Mouse (Mus musculus) midbrain, embryonic 10.5 days (tissue): ENCODE results near the gene Cenpq. TPM values are rescaled to one million over a fixed set of nuclear protein-coding genes. Genes with fewer than 3 reads are reported as not detected.
A peak's percentile ranks its signal among the peaks of the same experiment; 100 is the strongest.

ENCODE experiments used
- DNase-seq: peaks from one replicate; pipeline ENCODE4 v3.0.0-alpha.2; 2017; ENCODE audit warnings: low spot score
- H3K27ac ChIP-seq: fragments of 300-500 bp; sonication (generic); replicated peaks from 2 replicates; pipeline ENCODE4 v1.5.1; 2016; ENCODE audit warnings: mild to moderate bottlenecking
- H3K27me3 ChIP-seq: fragments of 300-500 bp; sonication (generic); 2 replicates; pipeline ENCODE4 v1.6.1; 2016; ENCODE audit warnings: low read depth, mild to moderate bottlenecking; ENCODE audit not compliant: poor library complexity, severe bottlenecking
- H3K36me3 ChIP-seq: fragments of 300-500 bp; sonication (generic); 2 replicates; pipeline ENCODE4 v1.6.1; 2016; ENCODE audit warnings: mild to moderate bottlenecking, moderate library complexity
- H3K4me1 ChIP-seq: fragments of 300-500 bp; sonication (generic); 2 replicates; pipeline ENCODE4 v1.6.1; 2016
- H3K4me3 ChIP-seq: fragments of 300-500 bp; sonication (generic); 2 replicates; pipeline ENCODE4 v1.5.1; 2016; ENCODE audit warnings: mild to moderate bottlenecking, moderate library complexity
- H3K9me3 ChIP-seq: fragments of 300-500 bp; sonication (generic); replicated peaks from 2 replicates; pipeline ENCODE4 v1.6.1; 2016; ENCODE audit warnings: mild to moderate bottlenecking
- WGBS: fragments of 180-500 bp; shearing (Covaris S2); methylation state at CpG from one replicate; pipeline ENCODE4 v1.1.7; 2016; 5-methylcytosine and 5-hydroxymethylcytosine counted together
- polyA plus RNA-seq: library from polyadenylated mRNA; unstranded; fragments of >200 nt; fragmentation: Nextera tagmentation; extraction: Ambion mirVana; gene quantifications from 2 replicates; pipeline ENCODE4 v1.2.1, GENCODE M21; 2016

Cenpq gene
- polyA plus RNA-seq, 1 experiment from 2014 or later = 44.6 TPM

DNA sequence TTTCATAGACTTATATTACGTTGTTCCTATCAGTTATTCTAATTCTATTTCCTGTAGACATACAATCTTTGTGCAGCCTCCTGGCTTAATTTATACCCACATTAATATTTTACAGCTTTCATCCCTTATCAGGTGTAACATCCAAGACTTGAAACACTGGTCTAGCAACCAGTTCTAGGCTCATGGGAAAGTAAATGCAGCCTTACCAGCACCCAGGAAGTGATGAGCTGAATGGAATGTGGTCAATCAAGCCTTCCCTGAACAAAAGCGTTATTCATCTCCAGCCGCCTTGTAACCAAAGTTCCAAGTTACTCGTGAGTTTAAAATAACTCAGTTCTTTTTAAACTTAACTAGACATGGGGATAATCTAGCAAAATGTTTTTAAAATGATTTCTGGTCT, 49.7 kb downstream of the Cenpq start:
- DNase-seq = no peak
- Histone ChIP-seq H3K27me3 (0 out of 2 replicates have a peak, but pooled peaks cover 4% of the 10 kb centered on the region), H3K4me3 (no peak overlapping the region), H3K4me1 (peaks cover 5% of the 10 kb centered on the region; the same call in 1 of the 2 replicates), H3K27ac (no peak overlapping the region), H3K9me3 (no peaks in the 10 kb centered on the region), H3K36me3 (no peaks in the 10 kb centered on the region)
- 84% methylated on average over 4 of the region's 4 CpGs for WGBS

DNA sequence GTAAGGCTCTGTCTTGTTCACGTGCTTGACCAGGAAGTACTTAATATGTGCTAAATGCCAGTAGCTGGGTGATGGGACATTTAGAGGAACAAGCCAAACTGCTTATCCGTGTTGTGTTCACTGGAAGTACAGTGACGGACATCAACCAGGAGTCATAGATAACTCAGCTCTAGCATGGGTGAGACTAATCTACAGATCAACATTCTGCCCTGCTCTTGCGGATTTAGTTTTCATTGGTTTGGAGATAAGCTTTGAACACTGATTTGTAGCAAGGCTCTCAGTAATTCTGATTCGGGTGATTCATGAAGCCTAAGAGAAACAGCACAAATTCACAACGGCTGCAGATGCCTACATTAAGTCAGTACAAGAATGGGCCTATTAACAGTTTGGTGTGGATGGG, 52.7 kb downstream of the Cenpq start:
- peaks cover 15% of the 10 kb centered on the region for H3K4me1 ChIP-seq
- H3K9me3 ChIP-seq = no peaks in the 10 kb centered on the region
- peaks cover 14% of the 10 kb centered on the region; the same call in 1 of the 2 replicates for H3K27me3 ChIP-seq
- DNase-seq = no peak
- WGBS = 90% methylated on average over 6 of the region's 6 CpGs
- no peaks in the 10 kb centered on the region for H3K36me3 ChIP-seq
- no peak overlapping the region for H3K4me3 ChIP-seq
- no peak overlapping the region for H3K27ac ChIP-seq

DNA sequence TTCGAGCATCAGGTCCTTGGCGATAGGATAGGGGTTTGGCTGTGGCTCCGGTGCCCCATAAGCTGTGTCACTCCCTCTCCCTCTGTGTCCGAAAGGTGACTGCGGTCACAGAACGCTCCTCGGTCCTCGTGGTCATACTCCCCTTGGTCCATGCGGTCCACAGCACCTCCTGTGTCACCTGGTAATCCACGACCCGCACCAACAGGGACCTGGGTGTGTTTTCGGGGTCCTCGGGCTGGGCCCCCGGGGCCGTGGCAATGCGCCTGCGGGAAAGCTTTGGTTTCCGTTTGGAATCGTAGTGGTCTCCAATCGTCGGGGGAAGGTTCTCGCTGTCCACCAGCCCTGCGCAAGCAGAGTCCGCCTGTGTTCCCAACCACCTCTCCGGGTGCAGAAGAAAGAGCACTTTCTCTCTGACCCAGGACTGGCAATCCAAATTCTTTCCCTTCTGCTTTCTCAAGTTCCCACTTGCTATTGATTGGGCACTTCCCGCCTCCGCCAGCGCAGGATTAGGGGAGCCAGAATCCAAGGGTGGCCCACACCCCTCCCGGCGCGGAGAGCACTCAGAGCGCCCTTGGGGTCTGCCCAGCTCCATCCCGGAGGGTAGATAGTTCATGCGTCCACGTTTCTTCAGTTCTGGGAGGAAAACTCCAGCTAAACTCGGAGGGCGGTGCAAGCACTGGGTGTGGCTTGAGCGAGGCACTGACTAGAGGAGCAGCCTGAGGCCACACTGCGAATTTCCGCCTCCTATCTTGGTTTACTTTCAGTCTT, 54.7 kb downstream of the Cenpq start, which contains the start of gene 9130008F23Rik:
9130008F23Rik (minus strand) TSS at position 636 of the 768 bp plus-strand sequence.
- WGBS = under 1% methylated on average over 40 of the region's 40 CpGs
- DNase-seq = peak; percentile 66
- H3K36me3 ChIP-seq = no peaks in the 10 kb centered on the region
- no peaks in the 10 kb centered on the region for H3K9me3 ChIP-seq
- peak within 1 kb of the TSS; percentile 84 for H3K27ac ChIP-seq
- H3K27me3 ChIP-seq = peaks cover 14% of the 10 kb centered on the region; the same call in 1 of the 2 replicates
- peak within 1 kb of the TSS; percentile 64 for H3K4me3 ChIP-seq
- peaks cover 15% of the 10 kb centered on the region for H3K4me1 ChIP-seq

DNA sequence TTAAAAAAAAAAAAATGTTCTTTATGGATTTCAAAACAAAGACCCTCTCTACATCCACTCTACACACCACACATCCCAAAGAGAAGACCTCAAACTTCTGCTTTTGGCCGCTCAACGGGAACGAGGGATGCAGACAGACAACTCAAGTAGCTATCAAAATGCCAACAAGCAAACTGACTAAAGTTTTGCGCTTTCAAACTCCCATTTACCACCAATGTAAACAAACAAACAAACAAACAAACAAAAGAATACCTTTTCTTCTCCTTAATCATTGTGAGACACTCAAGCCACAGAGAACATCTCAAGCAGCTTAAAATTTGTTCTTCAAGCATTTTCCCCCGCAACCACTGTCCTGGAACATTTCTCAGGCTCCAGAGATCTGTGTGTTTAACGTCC, 55.3 kb downstream of the Cenpq start:
- no peaks in the 10 kb centered on the region for H3K9me3 ChIP-seq
- H3K36me3 ChIP-seq = no peaks in the 10 kb centered on the region
- peak overlapping the region; percentile 84; the same call in 1 of the 2 replicates for H3K27ac ChIP-seq
- no peak for DNase-seq
- H3K4me1 ChIP-seq = peaks cover 15% of the 10 kb centered on the region
- WGBS = 6% methylated on average over 6 of the region's 6 CpGs
- H3K4me3 ChIP-seq = peak overlapping the region; percentile 64
- peaks cover 14% of the 10 kb centered on the region; the same call in 1 of the 2 replicates for H3K27me3 ChIP-seq

DNA sequence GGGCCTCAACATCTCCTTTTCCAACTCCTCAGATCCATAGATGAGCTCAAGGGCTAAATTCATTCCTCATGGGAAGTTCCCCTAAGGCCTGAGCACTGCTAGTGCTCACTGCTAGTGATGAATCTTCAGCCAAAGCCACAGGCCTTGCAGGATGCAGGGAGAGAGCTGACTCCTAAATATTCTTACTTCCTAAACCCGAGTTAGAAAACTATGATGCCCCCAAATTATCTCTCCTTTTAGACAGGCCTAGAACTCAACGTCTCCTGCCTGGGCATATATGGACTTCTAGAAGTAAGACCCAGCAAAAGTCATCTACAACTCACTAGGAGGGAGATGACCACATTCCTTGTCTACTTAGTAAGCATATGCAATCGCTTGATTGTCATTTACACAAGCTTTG, 57.1 kb downstream of the Cenpq start:
- Histone ChIP-seq H3K36me3 (no peaks in the 10 kb centered on the region), H3K4me1 (peaks cover 15% of the 10 kb centered on the region), H3K27me3 (peaks cover 14% of the 10 kb centered on the region; the same call in 1 of the 2 replicates), H3K4me3 (no peak overlapping the region), H3K27ac (no peak overlapping the region), H3K9me3 (no peaks in the 10 kb centered on the region)
- no peak for DNase-seq
- 47% methylated on average over 3 of the region's 3 CpGs for WGBS

DNA sequence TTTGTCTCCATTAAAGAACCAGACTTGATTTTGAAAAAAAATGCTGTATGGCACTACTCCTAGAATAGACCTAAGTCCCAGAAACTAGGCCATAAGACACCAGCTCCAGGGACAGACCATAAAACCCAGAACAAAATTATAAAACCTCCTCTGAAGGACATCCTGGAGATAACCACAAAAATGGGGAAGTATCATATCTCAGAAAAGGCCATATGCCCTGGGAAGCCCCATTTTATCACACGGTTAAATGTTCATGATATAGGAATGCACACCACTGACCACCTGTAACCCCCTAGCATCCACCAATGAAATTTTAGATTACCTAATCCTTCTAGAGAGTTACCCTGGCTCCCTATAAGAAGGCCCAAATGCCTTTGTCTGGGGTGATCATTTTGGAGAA, 59.3 kb downstream of the Cenpq start:
- WGBS = 91% methylated on average over 1 of the region's 1 CpGs
- no peak overlapping the region for H3K27ac ChIP-seq
- no peaks in the 10 kb centered on the region for H3K9me3 ChIP-seq
- H3K4me1 ChIP-seq = peaks cover 14% of the 10 kb centered on the region
- H3K36me3 ChIP-seq = no peaks in the 10 kb centered on the region
- no peak for DNase-seq
- no peak overlapping the region for H3K4me3 ChIP-seq
- peaks cover 10% of the 10 kb centered on the region; the same call in 1 of the 2 replicates for H3K27me3 ChIP-seq

DNA sequence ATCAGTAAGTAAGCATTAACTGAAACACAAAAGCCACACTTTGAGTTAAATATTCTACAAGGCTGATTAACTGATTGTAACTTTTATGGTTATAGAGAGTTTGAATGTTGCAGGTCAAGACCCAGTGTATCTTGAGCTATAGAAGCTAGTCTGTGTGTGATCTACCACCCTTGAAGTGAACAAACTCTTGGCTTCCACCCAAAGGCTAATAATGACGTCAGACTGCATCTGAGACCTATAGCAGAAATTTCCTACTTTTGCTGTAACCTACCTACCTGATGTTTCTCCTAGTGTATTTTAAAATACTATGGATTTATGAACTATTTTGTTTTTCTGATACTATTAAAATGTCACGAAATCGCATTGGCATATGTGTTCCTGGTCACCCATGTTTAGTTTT, 60.1 kb downstream of the Cenpq start:
- H3K4me1 ChIP-seq = peaks cover 5% of the 10 kb centered on the region
- no peak overlapping the region for H3K4me3 ChIP-seq
- no peaks in the 10 kb centered on the region for H3K9me3 ChIP-seq
- WGBS = 93% methylated on average over 3 of the region's 3 CpGs
- no peaks in the 10 kb centered on the region for H3K36me3 ChIP-seq
- DNase-seq = no peak
- H3K27me3 ChIP-seq = peaks cover 7% of the 10 kb centered on the region; the same call in 1 of the 2 replicates
- H3K27ac ChIP-seq = no peak overlapping the region

DNA sequence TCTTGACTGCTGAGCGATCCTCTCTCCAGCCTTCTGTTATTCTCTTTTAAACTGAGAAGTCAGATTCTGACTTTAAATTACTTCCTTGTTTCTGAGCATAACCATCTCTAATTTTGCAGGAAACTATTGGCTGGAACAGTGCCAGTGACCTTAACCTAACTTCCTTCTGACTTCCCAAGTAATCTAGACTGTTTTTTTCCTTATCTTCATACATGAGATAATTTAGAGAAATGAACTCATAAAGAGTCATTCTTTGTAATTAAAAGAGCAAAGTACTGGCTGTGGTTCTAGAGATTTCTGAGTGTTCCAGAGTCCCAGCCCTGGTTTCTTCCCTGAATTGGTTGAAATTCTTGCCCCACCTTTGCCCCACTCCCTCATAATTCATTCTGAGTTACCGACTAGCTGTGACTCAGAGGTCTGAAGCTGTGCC, 61.2 kb downstream of the Cenpq start:
- no peaks in the 10 kb centered on the region for H3K27me3 ChIP-seq
- no peak overlapping the region for H3K27ac ChIP-seq
- no peak overlapping the region for H3K4me3 ChIP-seq
- 86% methylated on average over 2 of the region's 2 CpGs for WGBS
- no peaks in the 10 kb centered on the region for H3K36me3 ChIP-seq
- DNase-seq = no peak
- H3K4me1 ChIP-seq = no peaks in the 10 kb centered on the region
- no peaks in the 10 kb centered on the region for H3K9me3 ChIP-seq

Other genes with a start within 250 kb of the Cenpq start
- gene Esp1, start 207.9 kb downstream of the Cenpq start, polyA plus RNA-seq = not detected in 2 replicates
- gene Crisp2, start 128.0 kb downstream of the Cenpq start, polyA plus RNA-seq = not detected in 2 replicates
- gene Rhag, start 123.9 kb downstream of the Cenpq start, polyA plus RNA-seq = 5.6 and 5.9 TPM in 2 replicates
- gene 9130008F23Rik, start 54.5 kb downstream of the Cenpq start, polyA plus RNA-seq = 0.85 and 1.3 TPM in 2 replicates
- not detected in 2 replicates for gene Glyatl3, start 20.7 kb downstream of the Cenpq start, polyA plus RNA-seq
- gene Mut, start 362 bp downstream of the Cenpq start, polyA plus RNA-seq = 27.6 and 29.1 TPM in 2 replicates